Mouse (Mus musculus) erythroid progenitor cell, adult 5-6 weeks (primary cell): ENCODE results near the gene Rpl41. TPM values are rescaled to one million over a fixed set of nuclear protein-coding genes. Genes with fewer than 3 reads are reported as not detected.

ENCODE experiments used
- ATAC-seq: replicated peaks from 2 replicates; pipeline ENCODE4 v1.8.0; 2016; ENCODE audit warnings: moderate number of reproducible peaks, mild to moderate bottlenecking, moderate TSS enrichment, inconsistent platforms; ENCODE audit not compliant: poor library complexity, low FRiP score, severe bottlenecking
- total RNA-seq, 2 experiments: library from RNA; stranded (forward) in 1 of 2; stranded (reverse) in 1 of 2; fragments of 150-400 nt in 1 of 2; fragments of 186-747, 209-891 nt in 1 of 2; gene quantifications; 2 replicates each; pipeline versions ENCODE4 v1.2.3 to v1.2.4; 2015 to 2017; ENCODE audit warnings: low replicate concordance in 2 of 2

The Rpl41 gene
- total RNA-seq, 2 experiments from 2014 or later: 704 to 1,611 TPM

GRCm38 (mm10) chr10:128504012-128504411 lies 45.1 kb downstream of the Rpl41 start:
- ATAC-seq: no peak

- no peak for ATAC-seq
These were observed 45.6 kb downstream of the Rpl41 start for GRCm38 (mm10) chr10:128503532-128503931.

- ATAC-seq: no peak
These were observed 46.8 kb downstream of the Rpl41 start for GRCm38 (mm10) chr10:128502341-128502740.

GRCm38 (mm10) chr10:128499116-128499671 lies 49.9 kb downstream of the Rpl41 start:
- peak; percentile 18; the same call in 1 of the 2 replicates for ATAC-seq

- ATAC-seq: peak; percentile 82
These were observed 50.5 kb downstream of the Rpl41 start, which contains the start of gene Myl6b for GRCm38 (mm10) chr10:128498590-128498989. Gene Myl6b (minus strand): TSS chr10:128498685.

Other genes starting within 250 kb of the Rpl41 start
- gene Pan2, start 246.0 kb downstream of the Rpl41 start, total RNA-seq (2015; ENCODE audit: low replicate concordance): 34.8 and 42.9 TPM in 2 replicates
- 27.0 and 27.5 TPM in 2 replicates for gene Pan2, start 246.0 kb downstream of the Rpl41 start, total RNA-seq (2017; ENCODE audit: low replicate concordance)
- 40.7 and 44.4 TPM in 2 replicates for gene Cnpy2, start 226.8 kb downstream of the Rpl41 start, total RNA-seq (2015; ENCODE audit: low replicate concordance)
- 29.4 and 38.9 TPM in 2 replicates for gene Cnpy2, start 226.8 kb downstream of the Rpl41 start, total RNA-seq (2017; ENCODE audit: low replicate concordance)
- gene Cs, start 211.6 kb downstream of the Rpl41 start, total RNA-seq (2015; ENCODE audit: low replicate concordance): 92.3 and 106 TPM in 2 replicates
- 58.9 and 60.6 TPM in 2 replicates for gene Cs, start 211.6 kb downstream of the Rpl41 start, total RNA-seq (2017; ENCODE audit: low replicate concordance)
- gene Coq10a, start 180.3 kb downstream of the Rpl41 start, total RNA-seq (2015; ENCODE audit: low replicate concordance): 1.1 and 14.3 TPM in 2 replicates
- 2.3 and 3.3 TPM in 2 replicates for gene Coq10a, start 180.3 kb downstream of the Rpl41 start, total RNA-seq (2017; ENCODE audit: low replicate concordance)
- gene Ankrd52, start 172.2 kb downstream of the Rpl41 start, total RNA-seq (2015; ENCODE audit: low replicate concordance): 11.9 and 20.5 TPM in 2 replicates
- 4.4 and 10.2 TPM in 2 replicates for gene Ankrd52, start 172.2 kb downstream of the Rpl41 start, total RNA-seq (2017; ENCODE audit: low replicate concordance)
- gene Slc39a5, start 148.1 kb downstream of the Rpl41 start, total RNA-seq (2015; ENCODE audit: low replicate concordance): not detected in 2 replicates
- not detected in 2 replicates for gene Slc39a5, start 148.1 kb downstream of the Rpl41 start, total RNA-seq (2017; ENCODE audit: low replicate concordance)
- gene Nabp2, start 137.8 kb downstream of the Rpl41 start, total RNA-seq (2015; ENCODE audit: low replicate concordance): 28.5 TPM in 2 replicates
- gene Nabp2, start 137.8 kb downstream of the Rpl41 start, total RNA-seq (2017; ENCODE audit: low replicate concordance): 13.1 and 15.5 TPM in 2 replicates
- gene Rnf41, start 137.6 kb downstream of the Rpl41 start, total RNA-seq (2015; ENCODE audit: low replicate concordance): 3.4 and 11.5 TPM in 2 replicates
- 4.0 and 4.4 TPM in 2 replicates for gene Rnf41, start 137.6 kb downstream of the Rpl41 start, total RNA-seq (2017; ENCODE audit: low replicate concordance)
- 70.4 and 112 TPM in 2 replicates for gene Smarcc2, start 90.1 kb downstream of the Rpl41 start, total RNA-seq (2015; ENCODE audit: low replicate concordance)
- gene Smarcc2, start 90.1 kb downstream of the Rpl41 start, total RNA-seq (2017; ENCODE audit: low replicate concordance): 101 and 117 TPM in 2 replicates
- 353 and 444 TPM in 2 replicates for gene Myl6, start 55.2 kb downstream of the Rpl41 start, total RNA-seq (2015; ENCODE audit: low replicate concordance)
- gene Myl6, start 55.2 kb downstream of the Rpl41 start, total RNA-seq (2017; ENCODE audit: low replicate concordance): 506 and 519 TPM in 2 replicates
- 4.0 TPM in 1 of 2 replicates, not detected in the other for gene Myl6b, start 50.6 kb downstream of the Rpl41 start, total RNA-seq (2015; ENCODE audit: low replicate concordance)
- gene Myl6b, start 50.6 kb downstream of the Rpl41 start, total RNA-seq (2017; ENCODE audit: low replicate concordance): 0.51 TPM in 1 of 2 replicates, not detected in the other
- gene Esyt1, start 23.4 kb downstream of the Rpl41 start, total RNA-seq (2015; ENCODE audit: low replicate concordance): 23.4 and 27.2 TPM in 2 replicates
- 29.7 and 30.8 TPM in 2 replicates for gene Esyt1, start 23.4 kb downstream of the Rpl41 start, total RNA-seq (2017; ENCODE audit: low replicate concordance)
- gene Zc3h10, start 1.5 kb downstream of the Rpl41 start, total RNA-seq (2015; ENCODE audit: low replicate concordance): 0.72 and 2.9 TPM in 2 replicates
- 5.9 and 6.4 TPM in 2 replicates for gene Zc3h10, start 1.5 kb downstream of the Rpl41 start, total RNA-seq (2017; ENCODE audit: low replicate concordance)
- gene Pa2g4, start 16.7 kb upstream of the Rpl41 start, total RNA-seq (2015; ENCODE audit: low replicate concordance): 122 and 141 TPM in 2 replicates
- gene Pa2g4, start 16.7 kb upstream of the Rpl41 start, total RNA-seq (2017; ENCODE audit: low replicate concordance): 87.7 and 97.9 TPM in 2 replicates
- 0.84 and 1.1 TPM in 2 replicates for gene Erbb3, start 40.3 kb upstream of the Rpl41 start, total RNA-seq (2015; ENCODE audit: low replicate concordance)
- 0.39 and 0.53 TPM in 2 replicates for gene Erbb3, start 40.3 kb upstream of the Rpl41 start, total RNA-seq (2017; ENCODE audit: low replicate concordance)
- 581 and 593 TPM in 2 replicates for gene Rps26, start 77.4 kb upstream of the Rpl41 start, total RNA-seq (2015; ENCODE audit: low replicate concordance)
- 151 and 338 TPM in 2 replicates for gene Rps26, start 77.4 kb upstream of the Rpl41 start, total RNA-seq (2017; ENCODE audit: low replicate concordance)
- not detected in 2 replicates for gene Ikzf4, start 96.7 kb upstream of the Rpl41 start, total RNA-seq (2015; ENCODE audit: low replicate concordance)
- not detected in 2 replicates for gene Ikzf4, start 96.7 kb upstream of the Rpl41 start, total RNA-seq (2017; ENCODE audit: low replicate concordance)
- gene Suox, start 124.8 kb upstream of the Rpl41 start, total RNA-seq (2015; ENCODE audit: low replicate concordance): 21.4 and 35.7 TPM in 2 replicates
- 27.7 and 43.4 TPM in 2 replicates for gene Suox, start 124.8 kb upstream of the Rpl41 start, total RNA-seq (2017; ENCODE audit: low replicate concordance)
- 30.6 and 54.1 TPM in 2 replicates for gene Rab5b, start 147.0 kb upstream of the Rpl41 start, total RNA-seq (2015; ENCODE audit: low replicate concordance)
- gene Rab5b, start 147.0 kb upstream of the Rpl41 start, total RNA-seq (2017; ENCODE audit: low replicate concordance): 37.7 and 46.8 TPM in 2 replicates
- gene Pmel, start 154.9 kb upstream of the Rpl41 start, total RNA-seq (2015; ENCODE audit: low replicate concordance): not detected in 2 replicates
- gene Pmel, start 154.9 kb upstream of the Rpl41 start, total RNA-seq (2017; ENCODE audit: low replicate concordance): 0.39 TPM in 1 of 2 replicates, not detected in the other
- gene Cdk2, start 155.7 kb upstream of the Rpl41 start, total RNA-seq (2015; ENCODE audit: low replicate concordance): 111 and 124 TPM in 2 replicates
- gene Cdk2, start 155.7 kb upstream of the Rpl41 start, total RNA-seq (2017; ENCODE audit: low replicate concordance): 62.0 and 73.5 TPM in 2 replicates
- 9.6 and 16.2 TPM in 2 replicates for gene Dgka, start 195.6 kb upstream of the Rpl41 start, total RNA-seq (2015; ENCODE audit: low replicate concordance)
- 2.5 and 9.6 TPM in 2 replicates for gene Dgka, start 195.6 kb upstream of the Rpl41 start, total RNA-seq (2017; ENCODE audit: low replicate concordance)
- gene Pym1, start 198.6 kb upstream of the Rpl41 start, total RNA-seq (2015; ENCODE audit: low replicate concordance): 13.8 and 19.5 TPM in 2 replicates
- 15.5 and 19.7 TPM in 2 replicates for gene Pym1, start 198.6 kb upstream of the Rpl41 start, total RNA-seq (2017; ENCODE audit: low replicate concordance)
- gene Mmp19, start 241.6 kb upstream of the Rpl41 start, total RNA-seq (2015; ENCODE audit: low replicate concordance): 1.3 and 1.4 TPM in 2 replicates
- gene Mmp19, start 241.6 kb upstream of the Rpl41 start, total RNA-seq (2017; ENCODE audit: low replicate concordance): 0.90 and 1.9 TPM in 2 replicates